ENCODE assay signal across 22 mouse cellular contexts in the genomic region with DNA sequence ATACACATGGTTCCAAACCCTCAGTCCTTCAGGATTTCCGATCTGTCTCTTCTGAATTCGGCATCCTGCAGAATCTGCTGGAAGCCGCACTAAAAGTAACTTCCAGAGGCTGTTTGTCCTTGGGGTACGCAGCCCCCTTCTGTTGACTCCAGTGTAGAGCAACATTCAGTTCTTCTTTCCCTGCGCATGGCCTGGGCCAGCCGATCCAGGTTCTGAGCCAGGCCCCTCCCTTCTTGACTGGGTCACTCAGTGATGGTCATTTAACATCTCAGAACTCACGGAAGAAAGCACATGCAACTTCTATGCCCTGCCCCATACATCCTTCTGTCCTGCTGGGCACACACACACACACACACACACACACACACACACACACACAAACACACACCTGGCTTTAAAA.
DNase-seq lines count a peak whose midpoint lies in the region; ATAC-seq and TF ChIP-seq lines count a peak whose summit lies in the region.
"Had no signal": no experiment of that assay in that cellular context is flagged by ENCODE, and none has a peak within 500 bp of the region (broad histone marks: within the 10 kb centered on the region; RNA-seq: fewer than 3 reads in every experiment).

No protein-coding gene starts in this region.

- H3K4me2 ChIP-seq in heart, embryonic 12.5 days: no peak overlapping the region
- H3K4me2 ChIP-seq: forebrain, embryonic 13.5 days; heart, embryonic 13.5 days; hindbrain, embryonic 12.5 days; hindbrain, embryonic 15.5 days had no signal

- DNase-seq in gastrocnemius, adult 2 months: peak; percentile 53
- DNase-seq in gastrocnemius, postnatal 10 days: no peak
- DNase-seq in heart, adult 2 months: peak; percentile 26 to 43
- DNase-seq in heart, postnatal 36 days: peak; percentile 14 to 16
- no peak for DNase-seq in heart, embryonic 10.5 days (ENCODE audit: low spot score)
- DNase-seq: adrenal gland, postnatal 10 days; adrenal gland, postnatal 36 days; B cell, adult 2 months; cerebellum, adult 18-20 months; cerebellum, adult 9-10 months; cerebellum, postnatal 14 days; kidney, adult 18-20 months; kidney, adult 9 months had no signal

- TF ChIP-seq POLR2A in heart, adult 2 months (IDR thresholded peaks at IDR 0.05; ENCODE audit: insufficient read depth, low read depth, low read length): no peak

- 72% methylated on average over 7 of the region's 7 CpGs for WGBS in heart, adult 2 months
- whole genome bisulfite sequencing in heart, embryonic 12.5 days: 76% methylated on average over 7 of the region's 7 CpGs
- WGBS in heart, embryonic 10.5 days: 78% methylated on average over 7 of the region's 7 CpGs

- intact Hi-C loops in gastrocnemius, adult 2 months (cut with DNase I): no loop called here
- intact Hi-C loops in heart, adult 2 months (cut with DNase I): no loop called here
- intact Hi-C loops in heart, postnatal 36 days (cut with DNase I): no loop called here

- ATAC-seq in heart, embryonic 12.5 days (ENCODE audit: insufficient number of reproducible peaks, low FRiP score): no peak
- ATAC-seq: forebrain, embryonic 13.5 days; forebrain, embryonic 16.5 days; Patski had no signal

- no peak overlapping the region for H3K4me3 ChIP-seq in gastrocnemius, adult 2 months
- no peak overlapping the region for H3K4me3 ChIP-seq in heart, adult 2 months
- no peak overlapping the region for H3K4me3 ChIP-seq in heart, embryonic 12.5 days
- H3K4me3 ChIP-seq in heart, embryonic 10.5 days: no peak overlapping the region
- H3K4me3 ChIP-seq: forebrain, embryonic 10.5 days; forebrain, embryonic 13.5 days; heart, embryonic 13.5 days; hindbrain, embryonic 12.5 days; hindbrain, embryonic 15.5 days had no signal

- H3K79me2 ChIP-seq in heart, adult 2 months (replicated peaks; ENCODE audit: control insufficient read depth, insufficient read depth, low read length): no peaks in the 10 kb centered on the region

- H3K9ac ChIP-seq in heart, adult 2 months (ENCODE audit: low read depth, low read length): no peak overlapping the region
- H3K9ac ChIP-seq in heart, embryonic 12.5 days: no peak overlapping the region
- H3K9ac ChIP-seq: forebrain, embryonic 13.5 days; heart, embryonic 13.5 days; hindbrain, embryonic 12.5 days; hindbrain, embryonic 15.5 days had no signal

- 0 out of 2 replicates have a peak, but pooled peaks cover 9% of the 10 kb centered on the region for H3K9me3 ChIP-seq in heart, embryonic 12.5 days (replicated peaks)
- no peaks in the 10 kb centered on the region for H3K9me3 ChIP-seq in heart, embryonic 10.5 days
- H3K9me3 ChIP-seq: forebrain, embryonic 10.5 days; forebrain, embryonic 13.5 days; heart, embryonic 13.5 days; hindbrain, embryonic 12.5 days; hindbrain, embryonic 15.5 days had no signal

- no peak overlapping the region for H3K27ac ChIP-seq in gastrocnemius, adult 2 months
- no peak overlapping the region for H3K27ac ChIP-seq in heart, adult 2 months
- no peak overlapping the region for H3K27ac ChIP-seq in heart, embryonic 12.5 days (ENCODE audit: poor library complexity, severe bottlenecking)
- H3K27ac ChIP-seq in heart, embryonic 10.5 days: no peak overlapping the region
- H3K27ac ChIP-seq: forebrain, embryonic 10.5 days; forebrain, embryonic 13.5 days; heart, embryonic 13.5 days; hindbrain, embryonic 12.5 days; hindbrain, embryonic 15.5 days had no signal

- TF ChIP-seq EP300 in heart, adult 2 months (IDR thresholded peaks at IDR 0.05; ENCODE audit: insufficient read depth, low read depth, low read length): no peak

- no peak for TF ChIP-seq CTCF in gastrocnemius, adult 2 months (IDR thresholded peaks at IDR 0.05)
- TF ChIP-seq CTCF in heart, adult 2 months (IDR thresholded peaks at IDR 0.05): no peak

- H3K4me1 ChIP-seq in heart, adult 2 months (ENCODE audit: control insufficient read depth, insufficient read depth, low read length): no peaks in the 10 kb centered on the region
- peaks cover 19% of the 10 kb centered on the region for H3K4me1 ChIP-seq in heart, embryonic 12.5 days (replicated peaks)
- H3K4me1 ChIP-seq in heart, embryonic 10.5 days: peaks cover 31% of the 10 kb centered on the region

- H3K27me3 ChIP-seq in heart, adult 2 months (ENCODE audit: control insufficient read depth, insufficient read depth, low read length): no peaks in the 10 kb centered on the region
- H3K27me3 ChIP-seq in heart, embryonic 12.5 days (replicated peaks): 0 out of 2 replicates have a peak, but pooled peaks cover 14% of the 10 kb centered on the region
- H3K27me3 ChIP-seq in heart, embryonic 10.5 days (ENCODE audit: insufficient read depth, poor library complexity, severe bottlenecking): peaks cover 14% of the 10 kb centered on the region
- H3K27me3 ChIP-seq: forebrain, embryonic 13.5 days; hindbrain, embryonic 15.5 days had no signal

- H3K36me3 ChIP-seq in heart, adult 2 months (ENCODE audit: control insufficient read depth, insufficient read depth, low read length): no peaks in the 10 kb centered on the region
- no peaks in the 10 kb centered on the region for H3K36me3 ChIP-seq in heart, embryonic 12.5 days
- no peaks in the 10 kb centered on the region for H3K36me3 ChIP-seq in heart, embryonic 10.5 days
- H3K36me3 ChIP-seq: forebrain, embryonic 10.5 days; G1E; heart, embryonic 13.5 days; hindbrain, embryonic 12.5 days; hindbrain, embryonic 15.5 days had no signal

Comparison
In these comparisons a context has a peak if more than half of its experiments do, and no peak if none do; other contexts are left out.
1. DNase-seq: peak in gastrocnemius, adult 2 months (single experiment), heart, adult 2 months (2 of 2) and heart, postnatal 36 days (2 of 2); none in gastrocnemius, postnatal 10 days (single experiment) and heart, embryonic 10.5 days (single experiment).